Mouse (Mus musculus): Measurements from ENCODE around the gene Lrp1.

Gene Lrp1

DNA sequence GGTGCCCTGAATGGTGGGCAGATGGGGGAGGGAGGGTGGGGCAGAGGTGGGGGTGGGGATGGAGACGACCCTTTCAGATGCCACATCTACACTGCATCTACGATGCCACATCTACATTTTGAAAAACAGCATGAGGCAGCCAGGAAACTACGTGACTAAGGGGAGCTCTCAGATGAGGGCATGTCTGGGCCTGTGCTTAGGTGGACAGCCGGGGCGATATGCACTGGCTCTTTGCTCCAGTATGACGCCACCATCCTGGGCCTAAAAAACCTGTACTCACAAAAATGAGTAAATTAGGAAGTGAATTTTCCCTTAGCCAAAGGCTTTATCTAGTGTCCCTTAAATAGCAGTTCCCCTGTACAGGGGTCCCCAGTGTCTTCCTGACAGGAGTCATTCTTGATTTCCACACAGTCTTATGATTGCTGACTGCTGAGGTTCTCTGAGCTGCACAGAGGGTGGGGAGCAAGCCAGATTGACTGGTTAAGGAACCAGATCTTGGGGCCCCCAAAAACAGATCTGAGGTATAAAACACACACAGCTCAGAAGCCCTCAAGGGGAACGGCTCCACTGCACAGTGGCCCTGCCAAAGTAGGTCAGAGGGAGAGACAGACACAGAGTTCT, 30.0 kb downstream of the Lrp1 start:
- no peak for DNase-seq

DNA sequence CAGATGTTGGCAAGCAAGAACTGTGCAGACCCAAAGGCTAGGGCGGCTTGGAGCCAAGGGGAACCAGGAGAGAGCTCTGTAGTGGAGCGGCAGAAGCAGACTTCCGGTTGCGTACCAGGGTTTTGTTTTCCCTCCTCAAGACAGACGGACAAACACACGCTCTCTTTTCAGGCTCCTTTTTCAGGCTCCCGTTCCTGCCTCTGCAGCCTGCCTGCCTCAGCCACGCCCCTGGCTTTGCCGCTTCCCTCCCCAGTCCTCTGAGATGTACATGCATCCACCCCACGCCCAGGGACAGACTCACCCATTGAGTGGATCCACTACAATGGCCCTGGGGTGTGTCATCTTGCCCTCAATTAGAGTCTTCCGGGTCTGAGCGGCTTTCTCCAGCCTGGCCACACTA, 30.7 kb downstream of the Lrp1 start:
- DNase-seq = peak; percentile 52

DNA sequence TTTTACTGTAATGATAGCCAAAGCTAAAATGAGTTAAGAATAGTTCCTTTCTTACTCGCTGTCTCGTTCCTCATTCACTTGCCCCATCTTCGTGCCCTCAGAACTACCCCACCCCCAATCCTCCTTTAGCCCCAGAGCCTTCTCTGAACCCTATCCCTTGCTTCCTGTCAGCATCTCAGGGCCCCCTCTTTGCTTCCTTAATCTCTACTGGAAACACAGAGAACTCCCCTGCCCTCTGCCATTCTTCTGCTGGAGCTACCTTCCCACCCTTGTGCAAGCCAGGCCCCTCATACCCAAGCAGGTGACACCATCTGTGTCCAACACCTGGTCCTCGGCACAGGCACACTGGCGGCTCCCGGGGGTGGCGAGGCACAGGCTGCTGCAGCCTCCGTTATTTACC, 33.2 kb downstream of the Lrp1 start:
- DNase-seq = no peak

DNA sequence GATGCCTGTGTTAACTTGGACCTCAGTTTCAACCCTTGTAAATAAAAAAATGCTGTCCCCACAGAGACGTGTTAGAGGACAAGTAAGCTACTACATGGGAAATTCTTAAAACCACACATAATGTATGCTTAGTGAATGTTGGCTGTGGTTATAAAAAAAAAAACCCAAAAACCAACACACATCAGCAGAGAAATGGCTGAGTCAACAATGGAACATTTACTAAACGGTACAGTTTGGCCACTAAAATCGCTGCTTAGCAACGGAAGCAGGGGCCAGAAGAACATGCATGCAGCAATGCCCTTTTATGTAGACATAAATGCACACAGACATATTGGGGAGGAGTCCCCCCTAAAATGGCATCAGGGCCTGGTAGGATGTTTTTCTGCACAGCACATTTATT, 34.7 kb downstream of the Lrp1 start:
- no peak for DNase-seq

DNA sequence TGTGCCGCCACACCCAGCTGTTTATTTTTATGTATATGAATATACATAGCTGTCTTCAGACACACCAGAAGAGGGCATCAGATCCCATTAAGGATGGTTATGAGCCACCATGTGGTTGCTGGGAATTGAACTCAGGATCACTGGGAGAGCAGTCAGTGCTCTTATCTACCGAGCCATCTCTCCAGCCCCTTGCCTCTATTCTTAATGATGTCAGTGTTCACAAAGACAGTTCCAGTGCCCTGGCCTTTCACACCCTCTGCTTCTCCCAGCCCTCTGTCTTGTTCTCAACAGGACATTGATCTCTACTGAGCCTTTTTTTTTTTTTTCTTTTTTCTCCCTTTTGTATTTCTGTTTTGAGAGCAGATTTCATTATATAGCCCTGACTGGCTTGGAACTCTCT, 35.4 kb downstream of the Lrp1 start:
- DNase-seq = no peak

DNA sequence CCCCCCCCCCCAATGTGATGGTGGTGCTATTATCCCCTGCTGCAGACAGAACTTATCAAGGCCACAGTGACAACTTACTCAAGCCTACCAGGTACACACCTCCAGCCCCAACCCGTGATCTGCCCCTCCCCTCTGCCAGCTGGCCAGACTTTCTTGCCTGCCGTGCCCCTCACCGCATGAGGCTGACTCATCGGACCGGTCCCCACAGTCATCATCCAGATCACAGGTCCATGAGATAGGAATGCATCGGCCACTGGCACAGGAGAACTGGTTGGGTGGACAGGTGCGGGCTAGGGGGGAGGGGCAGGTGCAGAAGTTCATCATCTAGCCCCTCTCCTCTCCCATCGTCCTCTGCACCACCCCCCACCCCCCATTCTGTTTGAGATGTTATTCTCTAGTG, 37.3 kb downstream of the Lrp1 start:
- DNase-seq = no peak

DNA sequence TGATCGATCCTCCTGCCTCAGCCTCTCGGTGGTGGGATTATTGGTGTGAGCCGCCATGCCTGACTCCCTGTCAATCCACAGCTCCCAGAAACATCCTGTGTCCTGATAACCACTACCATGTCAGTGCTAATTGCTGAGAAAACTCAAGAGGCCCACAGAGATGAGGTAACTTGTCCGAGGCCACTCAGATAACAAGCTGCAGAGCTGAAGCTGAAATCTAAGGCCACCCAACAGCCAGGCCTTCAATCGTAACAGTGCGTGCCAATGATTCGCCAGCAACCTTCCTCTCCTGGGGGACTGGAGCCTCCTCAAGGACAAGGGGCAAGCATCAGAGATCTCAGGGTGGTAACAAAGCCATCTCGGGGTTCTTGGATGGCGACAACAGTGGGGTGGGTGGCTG, 39.7 kb downstream of the Lrp1 start:
- no peak for DNase-seq

DNA sequence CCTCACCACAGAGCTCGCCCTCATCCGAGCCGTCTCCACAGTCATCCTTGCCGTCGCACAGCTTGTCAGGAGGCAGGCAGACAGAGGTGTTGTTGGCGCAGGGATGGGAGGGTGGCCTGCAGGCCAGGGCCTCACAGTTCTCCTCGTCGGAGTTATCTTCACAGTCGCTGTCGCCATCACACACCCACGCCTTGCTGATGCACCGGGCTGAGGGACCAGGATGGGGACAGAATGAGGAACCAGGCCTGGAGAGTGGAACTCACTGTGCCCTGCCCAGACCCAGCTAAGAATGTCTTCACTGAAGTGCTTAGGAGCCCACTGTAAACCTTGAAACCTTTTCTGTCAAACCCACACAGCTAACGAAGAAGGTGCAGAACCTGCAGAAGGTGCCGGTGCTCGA, 43.0 kb downstream of the Lrp1 start:
- DNase-seq = no peak

DNA sequence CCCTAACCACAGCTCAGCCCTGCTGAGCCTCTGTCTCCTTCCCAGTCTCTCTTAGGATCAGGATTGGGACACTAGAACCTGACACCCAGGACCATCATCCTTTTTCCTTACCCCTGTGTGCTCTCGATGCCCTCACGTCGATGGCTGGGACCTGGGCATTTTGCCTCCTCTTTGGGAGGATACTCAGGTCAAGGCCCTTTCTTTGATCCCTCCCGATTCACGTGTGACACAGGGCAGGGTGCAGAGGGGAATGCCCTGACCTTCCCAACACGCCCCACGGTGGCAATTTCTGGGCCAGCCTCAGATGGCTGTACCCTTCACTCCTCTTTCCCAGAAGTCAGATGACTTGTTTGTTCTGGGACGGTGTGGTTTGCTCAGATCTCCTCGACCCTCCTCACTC, 43.8 kb downstream of the Lrp1 start:
- no peak for DNase-seq

DNA sequence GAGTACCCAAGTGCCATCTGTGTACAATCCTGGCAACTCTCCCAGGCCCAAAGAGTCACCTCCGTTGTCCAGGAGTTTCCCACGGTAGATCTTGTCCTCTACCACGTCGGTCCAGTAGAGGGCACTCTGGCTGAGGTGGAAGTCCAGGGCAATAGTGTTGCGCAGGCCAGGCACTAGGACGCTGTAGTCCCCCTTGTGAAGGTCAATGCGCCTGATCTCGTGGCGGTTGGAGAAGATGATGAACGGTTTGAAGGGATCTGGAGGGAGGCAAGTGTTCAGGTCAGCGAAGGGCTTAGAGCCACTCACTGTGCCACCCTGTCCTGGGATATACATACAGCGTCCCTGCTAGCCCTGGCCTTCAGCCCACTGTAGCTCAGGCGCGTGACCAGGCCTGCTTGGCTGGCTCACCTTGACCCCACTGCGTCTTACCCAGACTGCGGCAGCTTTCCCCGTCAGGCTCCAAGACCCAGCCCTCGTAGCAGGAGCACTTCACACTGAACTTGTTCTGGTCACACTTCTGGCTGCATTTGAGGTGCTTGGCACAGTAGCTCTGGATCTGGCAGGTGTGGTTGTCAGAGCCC, 44.5 kb downstream of the Lrp1 start:
- peak; percentile 65 for DNase-seq

DNA sequence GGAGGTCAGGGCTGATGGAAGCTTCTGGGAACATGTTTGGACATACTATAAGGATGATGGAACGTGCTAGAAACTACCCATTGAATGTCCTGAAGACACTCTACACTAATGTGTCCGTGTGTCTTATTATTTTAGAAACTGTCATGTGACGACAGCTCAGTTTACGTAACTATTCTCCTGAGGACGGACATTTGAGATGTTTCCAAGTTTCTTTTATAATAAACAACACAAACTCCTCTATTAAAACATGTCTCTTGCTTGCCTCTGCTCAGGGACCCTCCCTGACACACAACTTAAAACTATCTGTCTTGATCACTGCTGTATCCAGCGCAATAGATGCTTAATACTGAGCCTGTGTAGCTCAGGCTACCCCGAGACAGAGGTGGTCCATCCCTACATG, 45.2 kb downstream of the Lrp1 start:
- no peak for DNase-seq

DNA sequence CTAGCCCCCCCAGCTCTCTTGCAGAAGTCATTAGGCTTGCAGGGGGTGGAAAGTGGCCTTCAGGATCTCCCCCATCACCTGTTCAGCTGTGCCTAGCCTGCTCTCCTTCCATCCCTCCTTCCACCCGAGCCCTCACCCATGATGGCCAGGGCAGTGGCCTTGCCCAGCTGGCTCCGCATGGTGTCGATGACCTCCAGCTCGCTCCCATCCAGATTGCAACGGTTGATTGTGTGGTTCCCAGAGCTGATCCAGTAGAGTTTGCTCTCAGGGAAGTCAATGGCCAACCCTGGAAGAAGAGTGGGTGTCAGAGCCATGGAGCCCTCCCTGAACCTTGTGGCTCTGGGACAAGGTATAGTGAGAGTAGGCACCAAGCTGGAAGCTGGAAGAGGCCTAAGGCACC, 48.7 kb downstream of the Lrp1 start:
- DNase-seq = no peak

DNA sequence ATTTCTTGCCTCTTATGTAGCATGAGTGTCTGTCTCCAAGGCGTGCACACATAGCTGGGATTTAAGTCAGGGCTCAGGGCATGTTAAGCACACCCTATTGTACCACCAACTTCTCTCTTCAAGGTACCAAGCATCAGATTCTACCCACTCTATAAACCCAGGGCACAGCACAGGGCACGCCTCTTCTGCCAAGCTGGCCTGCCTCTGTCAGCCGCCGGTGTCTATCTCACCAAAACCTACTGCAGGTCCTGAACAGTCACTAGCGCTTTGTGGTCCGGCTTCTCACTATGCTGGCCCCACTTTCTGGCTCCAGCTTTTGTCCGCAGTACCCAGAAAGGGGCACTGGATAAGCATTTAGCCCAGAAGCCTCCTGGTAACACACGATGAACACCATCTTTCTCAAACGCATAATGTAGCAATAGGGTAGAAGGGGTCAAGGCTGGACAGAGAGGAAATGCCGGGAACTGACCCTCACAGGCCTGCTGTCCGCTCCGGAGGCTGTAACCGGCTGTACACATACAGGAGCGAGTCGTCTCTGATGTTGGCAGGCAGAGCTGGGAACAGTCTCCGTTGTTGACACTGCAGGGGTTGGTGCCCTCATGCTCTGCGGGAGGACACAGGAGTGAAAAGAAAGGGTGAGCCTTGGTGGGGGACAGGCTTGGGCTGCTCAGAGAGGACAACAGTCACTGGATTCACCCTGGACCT, 49.9 kb downstream of the Lrp1 start:
- no peak for DNase-seq

DNA sequence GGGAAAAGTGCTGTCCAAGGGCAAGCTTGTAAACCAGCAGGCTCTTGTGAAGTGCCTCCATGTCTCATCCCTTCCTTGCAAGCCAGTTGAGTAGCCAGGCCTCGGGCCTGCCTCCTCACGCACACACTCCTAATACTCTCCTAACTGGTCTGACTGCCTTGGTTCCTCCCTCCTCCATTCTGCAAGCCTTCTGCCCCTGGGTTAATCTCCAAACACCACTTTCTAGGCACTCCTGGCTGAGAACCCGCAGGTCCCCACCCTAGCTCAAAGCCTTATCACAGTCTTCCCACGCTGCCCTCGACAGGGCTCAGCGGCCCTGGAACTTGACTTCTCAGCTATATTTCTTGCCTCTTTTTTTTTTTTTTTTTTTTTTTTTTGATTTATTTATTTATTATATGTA, 50.6 kb downstream of the Lrp1 start:
- no peak for DNase-seq

DNA sequence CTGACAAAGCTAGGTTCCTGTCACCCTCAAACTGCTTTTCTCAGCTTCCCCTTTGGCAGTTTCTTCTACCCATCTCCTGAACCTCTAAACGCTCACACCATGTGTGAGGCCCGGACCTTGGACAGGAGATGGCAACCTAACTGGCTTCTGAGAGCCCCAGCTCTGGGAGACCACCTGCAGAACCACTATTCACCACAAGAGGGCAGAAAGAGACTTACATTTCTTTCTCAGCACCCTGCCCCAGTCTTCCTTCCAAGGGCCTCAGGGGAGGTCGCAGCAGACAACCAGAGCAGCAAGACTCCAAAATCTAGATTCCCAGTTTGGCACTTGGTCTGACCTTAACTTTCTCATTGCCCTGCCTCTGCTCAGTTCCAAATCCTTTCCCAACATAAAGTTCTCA, 51.5 kb downstream of the Lrp1 start:
- peak; percentile 83 for DNase-seq

DNA sequence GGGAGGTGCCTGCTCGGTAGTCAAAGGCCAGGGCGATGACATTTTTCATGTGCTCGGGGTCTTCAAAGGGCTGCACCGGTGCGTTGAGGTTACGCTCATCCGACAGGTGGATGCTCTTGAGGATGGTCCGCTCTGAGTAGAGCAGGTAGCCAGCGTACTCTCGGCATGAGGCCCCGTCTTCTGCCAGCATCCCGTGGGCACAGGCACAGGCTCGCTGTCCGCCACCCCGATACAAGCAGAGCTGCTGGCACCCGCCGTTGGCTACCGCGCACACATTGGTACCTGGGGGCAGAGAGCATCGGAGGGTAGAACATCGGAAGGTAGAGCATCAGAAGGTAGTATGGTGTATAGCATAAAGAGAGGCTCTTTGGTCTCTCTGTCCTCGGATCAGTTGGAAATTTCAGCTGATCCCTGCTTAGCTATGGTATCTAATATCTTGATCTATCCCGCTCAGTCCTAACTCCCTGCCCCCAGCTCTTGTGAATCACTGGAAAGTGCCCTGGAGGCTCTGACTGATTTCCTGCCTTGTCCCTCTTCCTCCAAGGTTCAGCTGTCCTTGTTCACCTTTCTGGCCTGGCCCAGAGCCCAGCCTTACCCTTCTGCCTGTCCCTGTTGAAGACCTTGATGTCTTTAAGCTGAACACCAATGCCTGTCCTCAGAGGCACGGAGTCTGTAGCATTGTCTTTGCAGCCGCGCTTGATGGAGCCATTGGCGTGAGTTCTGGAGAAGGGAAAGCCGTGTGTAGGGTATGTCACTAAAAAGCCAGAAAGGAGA, 54.2 kb downstream of the Lrp1 start:
- no peak for DNase-seq

DNA sequence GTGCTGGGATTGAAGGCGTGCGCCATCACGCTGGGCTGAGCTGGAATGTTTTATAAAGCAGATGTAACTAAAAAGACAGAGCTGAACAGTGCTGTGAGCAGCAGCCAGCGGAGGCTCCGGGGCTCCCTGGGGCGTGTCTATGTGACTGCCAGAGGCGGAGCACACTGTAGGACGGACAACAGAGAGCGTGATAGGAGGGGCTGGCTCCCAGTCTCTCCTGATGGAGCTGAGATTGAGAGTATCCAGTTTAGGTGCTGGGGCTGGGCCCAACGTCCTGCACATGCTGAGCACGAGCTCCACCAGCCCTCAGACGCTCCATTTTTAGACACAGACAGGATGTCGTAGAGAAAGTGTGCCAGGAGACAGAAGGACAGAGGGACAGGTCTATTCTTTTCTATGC, 56.6 kb downstream of the Lrp1 start:
- DNase-seq = no peak

DNA sequence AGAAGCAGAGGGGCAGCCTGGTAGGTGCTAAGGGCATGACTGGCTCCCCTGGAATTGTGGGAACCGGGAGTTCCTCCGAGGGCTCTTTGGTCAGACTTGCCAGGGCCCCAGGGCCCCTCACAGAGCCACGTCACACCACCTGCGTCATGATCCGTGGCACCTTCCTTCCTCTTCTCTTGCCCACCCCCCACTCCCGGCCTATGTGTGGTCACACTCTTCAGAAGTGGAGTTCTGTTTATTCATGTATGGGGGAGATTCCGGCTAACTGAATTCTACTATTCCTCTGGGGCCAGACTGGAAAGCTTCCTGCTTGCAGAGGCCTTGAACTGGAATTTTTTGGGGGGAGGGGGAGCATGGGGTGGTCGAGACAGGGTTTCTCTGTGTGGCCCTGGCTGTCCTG, 57.1 kb downstream of the Lrp1 start:
- no peak for DNase-seq

DNA sequence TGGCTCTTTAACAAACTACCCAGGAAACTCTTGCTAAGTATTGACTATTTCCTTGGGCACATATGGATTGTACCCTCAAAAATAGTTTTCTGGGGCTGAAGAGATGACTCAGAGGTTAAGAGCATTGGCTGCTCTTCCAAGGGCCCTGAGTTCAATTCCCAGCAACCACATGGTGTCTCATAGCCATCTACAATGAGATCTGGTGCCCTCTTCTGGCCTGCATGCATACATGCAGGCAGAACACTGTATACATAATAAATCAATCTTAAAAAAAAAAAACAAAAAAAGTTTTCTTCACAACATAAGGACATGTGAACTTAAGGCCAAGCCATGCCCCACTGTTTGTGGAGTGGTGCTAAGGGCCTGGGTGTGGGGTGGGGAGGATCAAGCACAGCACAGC, 59.8 kb downstream of the Lrp1 start:
- no peak for DNase-seq

DNA sequence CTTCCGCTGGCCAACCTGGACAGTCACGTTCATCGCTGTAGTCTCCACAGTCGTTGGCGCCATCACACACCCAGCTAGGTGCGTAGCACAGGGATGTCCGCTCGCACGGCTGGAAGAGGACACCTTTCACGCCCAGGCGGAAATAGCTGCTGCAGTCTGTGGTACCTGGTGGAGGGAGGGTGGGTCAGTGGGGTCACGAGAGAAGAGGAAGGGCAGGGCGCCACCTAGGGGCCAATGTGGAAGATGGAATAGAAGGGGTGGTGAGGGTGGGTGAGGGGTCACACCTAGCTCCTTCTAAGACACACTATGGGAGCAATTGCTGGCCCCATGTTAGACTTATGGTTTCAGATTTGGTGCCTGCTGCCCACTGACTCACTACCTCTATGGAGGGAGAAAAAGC, 63.6 kb downstream of the Lrp1 start:
- peak; percentile 35 for DNase-seq

DNA sequence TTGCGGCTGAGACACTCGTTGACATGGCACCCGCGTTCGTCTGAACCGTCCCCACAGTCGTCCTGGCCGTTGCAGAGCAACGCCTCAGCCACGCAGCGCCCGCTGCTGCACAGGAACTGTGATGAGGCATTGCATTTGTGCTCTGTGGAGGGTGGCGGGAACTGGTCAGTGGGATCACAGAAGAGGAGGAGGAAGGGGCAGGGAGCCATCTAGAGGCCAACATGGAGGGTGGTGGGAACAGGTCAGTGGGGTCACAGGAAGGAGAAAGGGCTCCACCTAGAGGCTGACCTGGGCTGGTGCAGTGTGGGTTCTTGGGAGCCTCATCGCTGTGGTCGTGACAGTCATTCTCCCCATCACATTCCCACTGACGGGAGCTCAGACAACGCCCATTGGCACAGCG, 65.2 kb downstream of the Lrp1 start:
- DNase-seq = peak; percentile 43

DNA sequence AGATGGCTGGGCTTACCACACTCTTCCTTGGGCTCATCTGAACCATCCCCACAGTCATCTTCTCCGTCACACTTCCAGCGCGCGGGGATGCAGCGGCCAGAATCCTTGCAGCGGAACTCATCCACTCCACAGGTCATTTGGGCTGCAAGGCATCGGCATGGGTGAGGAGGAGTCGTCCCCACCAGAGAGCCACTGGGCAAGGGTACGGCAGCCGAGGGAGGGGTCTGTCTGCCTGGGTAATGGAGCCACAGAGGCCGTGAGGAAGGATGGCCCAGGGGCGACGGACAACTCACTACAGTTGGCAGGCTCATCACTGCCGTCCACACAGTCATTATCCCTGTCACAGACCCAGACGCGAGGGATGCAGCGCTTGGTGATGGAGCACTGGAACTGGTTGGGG, 71.1 kb downstream of the Lrp1 start:
- no peak for DNase-seq

DNA sequence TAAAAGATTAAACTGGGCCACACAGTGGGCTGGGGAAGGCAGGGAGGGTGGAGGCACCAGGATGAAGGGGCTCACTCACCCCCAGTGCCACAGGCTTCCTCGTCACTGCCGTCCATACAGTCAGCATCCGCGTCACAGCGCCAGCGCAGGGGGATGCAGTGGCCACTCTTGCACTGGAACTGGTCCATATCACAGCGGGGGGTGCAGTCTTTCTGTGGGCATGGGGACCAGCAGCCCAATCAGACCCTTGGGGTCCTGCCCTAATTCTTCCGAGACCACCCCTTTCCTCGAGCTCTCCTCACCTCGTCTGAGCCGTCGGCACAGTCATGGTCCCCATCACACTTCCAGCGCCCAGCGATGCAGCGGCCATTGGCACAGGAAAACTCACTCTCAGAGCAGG, 72.7 kb downstream of the Lrp1 start:
- DNase-seq = no peak

DNA sequence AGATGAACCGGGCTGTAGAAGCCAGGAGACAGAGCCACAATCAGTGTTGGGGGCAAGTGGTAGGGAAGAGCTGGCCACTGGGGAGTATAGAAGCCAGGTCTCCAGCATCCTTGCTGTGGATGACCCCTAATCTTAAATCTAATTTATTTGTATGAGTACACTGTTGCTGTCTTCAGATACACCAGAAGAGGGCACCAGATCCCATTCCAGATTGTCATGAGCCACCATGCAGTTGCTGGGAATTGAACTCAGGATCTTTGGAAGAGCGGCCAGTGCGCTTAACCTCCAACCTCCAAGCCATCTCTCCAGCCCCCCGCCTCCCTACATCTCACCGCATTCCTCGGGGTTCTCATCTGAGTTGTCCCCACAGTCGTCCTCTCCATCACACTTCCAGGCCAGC, 74.4 kb downstream of the Lrp1 start:
- no peak for DNase-seq
